Mouse (Mus musculus): ENCODE measurements around the gene Nr1d1.

DNA sequence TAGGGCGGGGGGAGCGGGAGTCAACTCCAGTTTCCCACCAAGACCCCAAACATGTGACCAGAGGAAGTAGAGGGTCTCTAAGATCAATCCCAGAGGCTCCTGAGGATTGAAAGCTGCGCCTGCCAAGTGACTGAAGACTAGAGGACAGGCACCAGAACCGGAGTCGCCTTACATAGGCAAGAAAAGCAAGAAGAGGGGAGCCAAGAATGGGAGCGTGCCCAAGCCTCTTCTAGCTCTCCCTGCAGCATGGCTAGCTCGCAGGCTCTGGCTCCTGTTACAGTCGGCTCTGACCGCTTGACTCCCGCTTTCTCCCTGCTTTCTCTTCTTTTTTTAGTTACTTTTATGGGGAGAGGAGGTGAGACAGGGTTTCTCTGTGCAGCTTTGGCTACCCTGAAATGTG, 10.1 kb upstream of the Nr1d1 start:
- TF ChIP-seq CTCF (IDR thresholded peaks at IDR 0.05; ENCODE audit: extremely low read depth, insufficient read depth, insufficient read length, insufficient replicate concordance) = no peak
- TF ChIP-seq POLR2A (IDR thresholded peaks at IDR 0.05; ENCODE audit: low read depth, low read length) = no peak

All from spleen, adult 2 months (tissue).